Mouse (Mus musculus): Measurements from ENCODE around the gene Gtf3a. TPM values are rescaled to one million over a fixed set of nuclear protein-coding genes. Genes with fewer than 3 reads are reported as not detected.
"Not testable (repeated sequence)": the region's sequence is repeated elsewhere in the genome, so short reads cannot be mapped to it uniquely, and the experiment has no call there.

Gene Gtf3a
- polyA plus RNA-seq, 1 experiment, result 75.9 TPM

DNA sequence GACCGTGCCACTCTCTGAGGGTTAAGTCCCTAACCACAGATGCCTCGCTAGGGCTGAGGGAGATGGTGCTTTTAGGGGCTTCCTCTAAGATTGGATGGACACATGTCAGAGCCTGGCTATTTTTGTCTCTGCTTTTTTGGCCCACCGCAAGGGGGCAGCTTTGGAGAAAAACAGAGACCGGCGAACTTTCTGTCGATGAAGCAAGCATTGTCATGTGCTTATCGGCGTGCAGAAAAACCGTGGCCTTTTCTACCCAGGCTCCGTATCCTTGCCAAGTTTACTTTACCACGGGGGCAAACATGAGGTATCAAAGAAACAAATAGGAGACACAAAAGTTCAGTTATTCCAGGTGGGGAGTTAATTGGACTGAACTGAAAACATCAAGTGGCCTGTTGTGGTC is 39.8 kb upstream of the Gtf3a start:
- Histone ChIP-seq H3K4me3 (ENCODE audit: low read depth, low read length) (no peak overlapping the region), H3K36me3 (ENCODE audit: control insufficient read depth, insufficient read depth, low read length, poor library complexity, severe bottlenecking) (no peaks in the 10 kb centered on the region), H3K9me3 (replicated peaks; ENCODE audit: control insufficient read depth, insufficient read depth, low read length, poor library complexity, severe bottlenecking) (no peaks in the 10 kb centered on the region), H3K4me1 (ENCODE audit: control insufficient read depth, insufficient read depth, low read length) (peaks cover 12% of the 10 kb centered on the region), H3K27me3 (ENCODE audit: control insufficient read depth, insufficient read depth, low read length, poor library complexity, severe bottlenecking) (no peaks in the 10 kb centered on the region), H3K9ac (ENCODE audit: low read depth, poor library complexity, severe bottlenecking) (no peak overlapping the region), H3K27ac (ENCODE audit: insufficient read depth, low read length) (no peak overlapping the region)
- TF ChIP-seq CTCF (IDR thresholded peaks at IDR 0.05; ENCODE audit: low read depth, low read length) (peak; percentile 33), POLR2A (IDR thresholded peaks at IDR 0.05; ENCODE audit: insufficient read depth, low read length) (no peak), EP300 (IDR thresholded peaks at IDR 0.05; ENCODE audit: insufficient read depth, low read depth, low read length) (no peak)

DNA sequence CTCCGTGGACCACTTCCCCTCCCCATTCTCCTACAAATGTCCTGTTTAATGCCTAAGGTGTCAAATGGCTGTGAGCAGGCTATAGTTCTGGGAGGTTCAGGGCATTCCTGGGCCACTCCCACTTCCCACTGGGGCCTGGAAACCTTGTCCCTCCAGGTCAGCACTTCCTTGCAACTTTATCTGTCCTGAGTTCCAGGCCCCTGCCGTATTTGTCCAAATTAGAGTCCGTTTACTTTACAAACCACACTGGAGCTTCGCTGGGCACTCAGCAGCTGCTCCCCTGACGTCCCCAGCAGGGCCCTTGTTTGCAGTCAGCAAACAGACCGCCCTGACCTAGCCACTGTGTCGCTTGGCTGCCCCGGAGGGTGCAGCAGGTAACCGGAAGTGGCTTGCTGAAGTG is 36.3 kb upstream of the Gtf3a start:
- peak overlapping the region; percentile 14 for H3K4me3 ChIP-seq (ENCODE audit: low read depth, low read length)
- H3K9ac ChIP-seq (ENCODE audit: low read depth, poor library complexity, severe bottlenecking), result peak overlapping the region; percentile 35; the same call in 1 of the 2 replicates
- H3K27ac ChIP-seq (ENCODE audit: insufficient read depth, low read length), result peak overlapping the region; percentile 30; the same call in 1 of the 2 replicates
- no peaks in the 10 kb centered on the region for H3K9me3 ChIP-seq (replicated peaks; ENCODE audit: control insufficient read depth, insufficient read depth, low read length, poor library complexity, severe bottlenecking)
- H3K27me3 ChIP-seq (ENCODE audit: control insufficient read depth, insufficient read depth, low read length, poor library complexity, severe bottlenecking), result no peaks in the 10 kb centered on the region
- H3K36me3 ChIP-seq (ENCODE audit: control insufficient read depth, insufficient read depth, low read length, poor library complexity, severe bottlenecking), result no peaks in the 10 kb centered on the region
- H3K4me1 ChIP-seq (ENCODE audit: control insufficient read depth, insufficient read depth, low read length), result peaks cover 12% of the 10 kb centered on the region
- TF ChIP-seq EP300 (IDR thresholded peaks at IDR 0.05; ENCODE audit: insufficient read depth, low read depth, low read length) (0 out of 2 replicates have a peak, but pooled peaks have one; percentile 21), CTCF (IDR thresholded peaks at IDR 0.05; ENCODE audit: low read depth, low read length) (no peak), POLR2A (IDR thresholded peaks at IDR 0.05; ENCODE audit: insufficient read depth, low read length) (no peak)

- Histone ChIP-seq H3K4me1 (ENCODE audit: control insufficient read depth, insufficient read depth, low read length) (peaks cover 12% of the 10 kb centered on the region), H3K27ac (ENCODE audit: insufficient read depth, low read length) (no peak overlapping the region), H3K9ac (ENCODE audit: low read depth, poor library complexity, severe bottlenecking) (no peak overlapping the region), H3K9me3 (replicated peaks; ENCODE audit: control insufficient read depth, insufficient read depth, low read length, poor library complexity, severe bottlenecking) (no peaks in the 10 kb centered on the region), H3K27me3 (ENCODE audit: control insufficient read depth, insufficient read depth, low read length, poor library complexity, severe bottlenecking) (no peaks in the 10 kb centered on the region), H3K36me3 (ENCODE audit: control insufficient read depth, insufficient read depth, low read length, poor library complexity, severe bottlenecking) (no peaks in the 10 kb centered on the region), H3K4me3 (ENCODE audit: low read depth, low read length) (no peak overlapping the region)
- TF ChIP-seq EP300 (IDR thresholded peaks at IDR 0.05; ENCODE audit: insufficient read depth, low read depth, low read length) (no peak), POLR2A (IDR thresholded peaks at IDR 0.05; ENCODE audit: insufficient read depth, low read length) (no peak), CTCF (IDR thresholded peaks at IDR 0.05; ENCODE audit: low read depth, low read length) (no peak)
These were observed 35.1 kb upstream of the Gtf3a start for GRCm38 (mm10) chr5:146913355-146913754.

DNA sequence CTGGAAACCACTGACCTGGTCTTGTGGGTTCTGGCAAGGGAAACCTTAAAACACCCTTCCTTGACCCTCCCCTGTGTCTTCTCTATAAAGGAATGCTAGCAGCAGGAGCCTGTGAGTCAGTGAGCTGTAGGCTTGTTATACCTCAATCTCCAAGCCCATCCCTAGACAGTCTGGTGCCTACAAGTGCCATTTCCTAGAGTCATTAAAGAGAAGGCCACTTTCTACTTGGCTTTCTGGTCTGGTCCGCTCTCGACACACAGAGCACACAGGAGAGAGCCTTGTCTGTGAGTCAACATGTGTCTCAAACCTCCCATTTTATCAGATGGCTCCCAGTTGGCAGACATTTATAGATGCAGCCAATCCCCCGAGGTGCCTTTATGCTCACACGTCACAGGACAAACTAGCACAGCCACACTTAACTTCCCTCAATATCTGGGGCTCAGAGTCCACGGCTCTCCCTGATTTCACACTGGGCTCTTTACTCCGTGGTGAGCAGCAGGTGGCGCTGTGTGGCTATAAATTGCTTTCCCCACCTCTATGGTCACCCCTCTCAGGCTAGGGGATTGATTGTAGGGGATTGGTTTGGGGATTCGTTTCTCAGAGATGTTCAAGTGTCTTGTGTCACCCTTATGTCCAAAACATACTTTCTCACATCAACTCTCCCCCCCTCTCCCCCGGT is 34.2 kb upstream of the Gtf3a start:
- H3K9ac ChIP-seq (ENCODE audit: low read depth, poor library complexity, severe bottlenecking), result no peak overlapping the region
- TF ChIP-seq EP300 (IDR thresholded peaks at IDR 0.05; ENCODE audit: insufficient read depth, low read depth, low read length), result no peak
- no peak for TF ChIP-seq POLR2A (IDR thresholded peaks at IDR 0.05; ENCODE audit: insufficient read depth, low read length)
- peak; percentile 79 for TF ChIP-seq CTCF (IDR thresholded peaks at IDR 0.05; ENCODE audit: low read depth, low read length)
- H3K27me3 ChIP-seq (ENCODE audit: control insufficient read depth, insufficient read depth, low read length, poor library complexity, severe bottlenecking), result no peaks in the 10 kb centered on the region
- H3K27ac ChIP-seq (ENCODE audit: insufficient read depth, low read length), result no peak overlapping the region
- no peaks in the 10 kb centered on the region for H3K9me3 ChIP-seq (replicated peaks; ENCODE audit: control insufficient read depth, insufficient read depth, low read length, poor library complexity, severe bottlenecking)
- H3K4me3 ChIP-seq (ENCODE audit: low read depth, low read length), result no peak overlapping the region
- H3K4me1 ChIP-seq (ENCODE audit: control insufficient read depth, insufficient read depth, low read length), result peaks cover 11% of the 10 kb centered on the region
- H3K36me3 ChIP-seq (ENCODE audit: control insufficient read depth, insufficient read depth, low read length, poor library complexity, severe bottlenecking), result no peaks in the 10 kb centered on the region

GRCm38 (mm10) chr5:146916273-146916672 is 32.2 kb upstream of the Gtf3a start:
- H3K9me3 ChIP-seq (replicated peaks; ENCODE audit: control insufficient read depth, insufficient read depth, low read length, poor library complexity, severe bottlenecking), result no peaks in the 10 kb centered on the region
- TF ChIP-seq EP300 (IDR thresholded peaks at IDR 0.05; ENCODE audit: insufficient read depth, low read depth, low read length) (no peak), CTCF (IDR thresholded peaks at IDR 0.05; ENCODE audit: low read depth, low read length) (peak; percentile 68)
- no peak overlapping the region for H3K4me3 ChIP-seq (ENCODE audit: low read depth, low read length)
- no peaks in the 10 kb centered on the region for H3K36me3 ChIP-seq (ENCODE audit: control insufficient read depth, insufficient read depth, low read length, poor library complexity, severe bottlenecking)
- H3K27ac ChIP-seq (ENCODE audit: insufficient read depth, low read length), result peak overlapping the region; percentile 48; the same call in 1 of the 2 replicates
- H3K27me3 ChIP-seq (ENCODE audit: control insufficient read depth, insufficient read depth, low read length, poor library complexity, severe bottlenecking), result no peaks in the 10 kb centered on the region
- H3K4me1 ChIP-seq (ENCODE audit: control insufficient read depth, insufficient read depth, low read length), result peaks cover 14% of the 10 kb centered on the region
- peak overlapping the region; percentile 55 for H3K9ac ChIP-seq (ENCODE audit: low read depth, poor library complexity, severe bottlenecking)

DNA sequence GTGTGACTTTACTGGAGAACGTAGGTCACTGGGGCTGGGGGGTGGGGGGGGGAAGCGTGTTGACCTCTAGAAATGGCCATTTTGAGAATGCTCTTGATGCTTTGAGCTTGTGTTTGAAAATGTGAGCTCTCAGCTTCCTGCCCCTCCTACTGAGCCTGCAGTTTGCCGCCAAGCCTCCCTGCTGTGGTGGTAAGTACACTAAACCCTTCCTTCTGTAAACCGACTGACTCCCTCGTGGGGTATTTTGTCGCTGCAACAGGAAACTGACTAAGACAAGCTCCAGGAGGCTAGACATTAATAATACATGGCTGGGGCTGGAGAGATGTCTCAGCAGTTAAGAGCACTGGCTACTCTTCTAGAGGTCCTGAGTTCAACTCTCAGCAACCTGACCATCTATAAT is 31.7 kb upstream of the Gtf3a start:
- Histone ChIP-seq H3K36me3 (ENCODE audit: control insufficient read depth, insufficient read depth, low read length, poor library complexity, severe bottlenecking) (no peaks in the 10 kb centered on the region), H3K9me3 (replicated peaks; ENCODE audit: control insufficient read depth, insufficient read depth, low read length, poor library complexity, severe bottlenecking) (no peaks in the 10 kb centered on the region), H3K4me3 (ENCODE audit: low read depth, low read length) (peak overlapping the region; percentile 14; the same call in 1 of the 2 replicates), H3K27me3 (ENCODE audit: control insufficient read depth, insufficient read depth, low read length, poor library complexity, severe bottlenecking) (no peaks in the 10 kb centered on the region), H3K4me1 (ENCODE audit: control insufficient read depth, insufficient read depth, low read length) (peaks cover 10% of the 10 kb centered on the region), H3K9ac (ENCODE audit: low read depth, poor library complexity, severe bottlenecking) (peak overlapping the region; percentile 55), H3K27ac (ENCODE audit: insufficient read depth, low read length) (peak overlapping the region; percentile 62)
- no peak for TF ChIP-seq CTCF (IDR thresholded peaks at IDR 0.05; ENCODE audit: low read depth, low read length)
- TF ChIP-seq POLR2A (IDR thresholded peaks at IDR 0.05; ENCODE audit: insufficient read depth, low read length), result no peak
- no peak for TF ChIP-seq EP300 (IDR thresholded peaks at IDR 0.05; ENCODE audit: insufficient read depth, low read depth, low read length)

- H3K27me3 ChIP-seq (ENCODE audit: control insufficient read depth, insufficient read depth, low read length, poor library complexity, severe bottlenecking), result not testable (repeated sequence)
- H3K4me1 ChIP-seq (ENCODE audit: control insufficient read depth, insufficient read depth, low read length), result peaks cover 10% of the 10 kb centered on the region
These were observed 31.1 kb upstream of the Gtf3a start for GRCm38 (mm10) chr5:146917357-146917756.

More at GRCm38 (mm10) chr5:146917357-146917756, 31.1 kb upstream of the Gtf3a start:
- not testable (repeated sequence) for H3K36me3 ChIP-seq (ENCODE audit: control insufficient read depth, insufficient read depth, low read length, poor library complexity, severe bottlenecking); H3K9ac ChIP-seq (ENCODE audit: low read depth, poor library complexity, severe bottlenecking); H3K4me3 ChIP-seq (ENCODE audit: low read depth, low read length); H3K27ac ChIP-seq (ENCODE audit: insufficient read depth, low read length); H3K9me3 ChIP-seq (replicated peaks; ENCODE audit: control insufficient read depth, insufficient read depth, low read length, poor library complexity, severe bottlenecking)
